Mouse (Mus musculus) embryonic stem cell, embryonic (primary cell): ENCODE measurements around the gene Prkag3.

Experiments used
- CTCF ChIA-PET, 4 experiments: fragments of 300-600 bp in 2 of 4; fragments of 350-600 bp in 2 of 4; sonication (Branson Sonifier 250); formaldehyde crosslinking; loops; one replicate each; lab custom pipeline; 2022; ENCODE audit warnings: inconsistent platforms in 2 of 4; lab: Charles Lee
- POLR2A ChIA-PET, 4 experiments: fragments of 300-600 bp in 2 of 4; fragments of 350-600 bp in 2 of 4; sonication (Branson Sonifier 250); formaldehyde crosslinking; loops; one replicate each; lab custom pipeline; 2022; ENCODE audit warnings: antibody characterized with exemption in 4 of 4, inconsistent platforms in 1 of 4; lab: Charles Lee

The Prkag3 gene

DNA sequence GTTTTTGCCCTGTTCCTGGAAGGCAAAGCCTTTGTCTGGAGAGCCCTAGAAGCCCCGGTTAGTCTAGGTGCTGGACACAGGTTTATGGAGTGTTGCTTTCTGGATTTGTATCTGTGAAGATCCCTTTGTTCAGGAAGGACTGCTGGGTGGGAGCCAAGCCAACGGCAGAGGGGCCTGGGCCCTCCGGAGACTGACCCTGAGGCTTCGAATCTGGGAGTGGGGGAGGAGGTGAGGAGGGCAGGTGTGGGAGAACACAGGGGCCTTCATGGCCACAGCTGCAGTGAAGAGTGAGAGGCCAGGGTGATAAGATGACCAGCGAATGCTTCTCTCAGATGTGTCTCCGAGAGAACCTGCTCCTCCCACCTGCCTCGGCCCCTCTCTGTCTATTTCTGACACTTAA lies 25.0 kb upstream of the Prkag3 start:
- ChIA-PET CTCF (interaction anchor here in 3 of 4 experiments (0.8 to 6.6 kb wide), 6 partner anchors 10 to 29 kb away, joined by 3 to 74 read pairs (median 4); no protein-coding TSS in a partner anchor), POLR2A (interaction anchor here in 1 of 4 experiments (2.8 kb wide), 1 partner anchor 10 kb away, joined by 9 read pairs; no protein-coding TSS in a partner anchor)

DNA sequence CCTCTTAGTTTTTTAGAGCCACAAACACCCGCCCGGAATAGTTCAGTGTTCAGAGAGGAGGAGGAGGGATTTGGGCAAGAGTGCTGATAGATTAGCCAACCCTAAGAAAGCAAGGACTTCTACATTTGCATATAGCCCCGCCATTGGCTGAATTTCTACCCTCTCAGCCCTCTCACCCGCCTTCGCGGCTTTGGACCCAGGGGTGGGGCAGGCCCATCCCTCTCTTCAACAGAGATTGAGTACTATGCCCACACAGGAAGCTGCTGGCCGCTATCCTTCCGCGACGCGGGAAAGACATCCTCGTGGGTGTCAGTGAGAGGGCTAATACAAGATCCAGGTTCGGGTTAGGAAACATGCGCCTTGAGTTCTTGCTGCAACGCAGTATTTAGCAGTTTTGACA lies 24.1 kb upstream of the Prkag3 start:
- POLR2A ChIA-PET = interaction anchor here in 3 of 4 experiments (0.6 to 2.8 kb wide), 10 partner anchors 11 to 456 kb away, joined by 3 to 9 read pairs (median 4); partner anchors contain the start of genes Prkag3 (in 1 of the 3) and Wnt10a (in 1 of the 3)
- CTCF ChIA-PET = interaction anchor here (0.5 to 6.6 kb wide), 14 partner anchors 11 to 1900 kb away, joined by 3 to 74 read pairs (median 4); no protein-coding TSS in a partner anchor

DNA sequence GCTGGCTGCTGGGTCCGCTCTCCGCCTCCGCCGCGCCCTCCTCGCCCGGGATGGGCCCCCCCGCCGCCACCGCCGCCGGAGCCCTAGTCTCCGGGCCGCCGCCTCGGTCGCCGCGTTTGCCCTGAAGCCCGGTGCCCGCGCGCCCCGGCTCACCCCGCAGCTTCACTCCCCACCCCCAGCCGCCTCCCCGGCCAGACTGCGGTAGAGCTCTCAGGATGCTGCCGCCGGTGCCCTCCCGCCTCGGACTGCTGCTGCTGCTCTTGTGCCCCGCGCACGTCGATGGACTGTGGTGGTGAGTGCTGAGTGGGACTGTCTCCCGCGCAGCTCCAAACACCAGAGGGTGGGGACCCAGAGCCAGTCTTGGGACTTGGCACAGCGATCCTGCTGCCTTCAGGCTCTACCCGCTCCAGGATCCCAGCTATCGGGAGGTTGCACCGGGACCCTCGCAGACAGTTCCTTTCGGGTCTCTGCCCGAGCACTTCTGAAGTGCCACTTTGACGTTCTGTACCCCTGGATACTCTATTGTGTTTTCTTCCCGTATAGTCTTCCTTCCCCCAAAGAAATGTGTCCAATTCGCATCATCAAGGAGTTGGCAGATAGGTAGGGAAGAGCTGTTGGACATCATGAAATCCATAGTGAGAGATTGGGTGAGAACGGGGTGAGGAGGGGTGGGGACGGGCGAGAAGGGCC lies 23.1 kb upstream of the Prkag3 start:
- ChIA-PET CTCF (interaction anchor here (0.5 to 6.6 kb wide), 22 partner anchors 10 to 179 kb away, joined by 3 to 74 read pairs (median 4); partner anchors contain the start of genes Cryba2 (in 1 of the 4), Prkag3 (in 1 of the 4) and Wnt10a (in 1 of the 4)), POLR2A (interaction anchor here (0.6 to 2.8 kb wide), 18 partner anchors 9 to 457 kb away, joined by 3 to 9 read pairs (median 4); partner anchors contain the start of genes Cyp27a1 (in 1 of the 4), Prkag3 (in 1 of the 4) and Wnt10a (in 1 of the 4))

- ChIA-PET CTCF (interaction anchor here (0.5 to 6.6 kb wide), 16 partner anchors 11 to 122 kb away, joined by 3 to 74 read pairs (median 4); partner anchors contain the start of genes Cryba2 (in 1 of the 4), Prkag3 (in 1 of the 4) and Wnt10a (in 1 of the 4)), POLR2A (interaction anchor here (0.6 to 2.8 kb wide), 10 partner anchors 9 to 129 kb away, joined by 3 to 9 read pairs (median 4); partner anchors contain the start of gene Cyp27a1 (in 1 of the 4))
These were observed 22.7 kb upstream of the Prkag3 start, which contains the start of gene Wnt6 for GRCm38 (mm10) chr1:74771845-74771930. Gene Wnt6 (plus strand): TSS chr1:74771892.

DNA sequence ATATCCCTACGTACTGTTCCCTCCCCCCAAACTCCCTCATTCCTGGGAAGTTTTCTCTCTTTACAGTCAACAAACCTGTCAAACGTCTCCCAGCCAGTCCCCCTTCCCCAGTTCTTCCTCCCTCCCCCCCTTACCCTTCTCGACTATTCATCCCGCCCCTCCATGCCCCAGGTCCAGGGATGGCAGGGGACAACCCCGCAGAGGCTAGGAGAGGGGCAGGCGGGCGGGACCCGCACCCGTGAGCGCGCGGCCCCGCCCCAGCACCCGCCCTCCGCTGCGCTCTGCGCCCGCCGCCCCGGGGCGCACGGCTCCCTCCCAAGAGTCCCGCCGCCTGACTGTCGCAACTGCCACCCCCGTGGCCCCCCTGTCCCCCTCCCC lies 22.4 kb upstream of the Prkag3 start:
- POLR2A ChIA-PET = interaction anchor here (0.6 to 2.2 kb wide), 9 partner anchors 9 to 129 kb away, joined by 3 to 7 read pairs (median 4); partner anchors contain the start of gene Cyp27a1 (in 1 of the 4)
- CTCF ChIA-PET = interaction anchor here (0.6 to 6.6 kb wide), 13 partner anchors 12 to 80 kb away, joined by 3 to 74 read pairs (median 4); partner anchors contain the start of genes Prkag3 (in 1 of the 4) and Wnt10a (in 1 of the 4)

GRCm38 (mm10) chr1:74770727-74771466 lies 21.9 kb upstream of the Prkag3 start:
- ChIA-PET CTCF (interaction anchor here (0.6 to 6.6 kb wide), 9 partner anchors 14 to 80 kb away, joined by 3 to 74 read pairs (median 4); partner anchors contain the start of genes Prkag3 (in 1 of the 4) and Wnt10a (in 1 of the 4)), POLR2A (interaction anchor here in 3 of 4 experiments (0.7 to 2.2 kb wide), 4 partner anchors 10 to 130 kb away, joined by 3 to 7 read pairs (median 5); no protein-coding TSS in a partner anchor)

DNA sequence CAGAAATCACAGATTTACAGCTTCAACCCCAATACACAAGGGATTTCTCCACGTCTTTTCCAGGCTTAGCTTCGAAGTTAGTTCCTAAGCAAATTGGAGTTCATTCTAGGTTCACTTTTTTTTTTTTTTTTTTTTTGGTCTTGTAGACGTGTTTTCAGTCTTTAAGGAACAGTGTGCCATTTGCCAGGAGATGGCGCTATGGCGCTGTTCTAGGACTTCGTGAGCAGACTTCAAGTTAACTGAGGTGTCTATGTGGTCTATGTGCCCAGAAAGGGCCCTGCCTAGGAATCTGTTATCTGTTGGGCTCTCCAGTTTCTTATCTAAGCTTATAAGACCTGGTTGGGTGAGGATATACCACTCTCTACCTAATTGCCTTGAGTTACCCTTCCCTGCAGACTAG lies 14.1 kb upstream of the Prkag3 start:
- CTCF ChIA-PET = interaction anchor here (0.6 to 4.4 kb wide), 24 partner anchors 14 to 554 kb away, joined by 3 to 23 read pairs (median 4); partner anchors contain the start of genes Cdk5r2 (in 1 of the 4) and Prkag3 (in 1 of the 4)
- POLR2A ChIA-PET = interaction anchor here in 1 of 4 experiments (0.8 to 0.9 kb wide), 2 partner anchors 44 to 90 kb away, joined by 3 to 4 read pairs; no protein-coding TSS in a partner anchor

DNA sequence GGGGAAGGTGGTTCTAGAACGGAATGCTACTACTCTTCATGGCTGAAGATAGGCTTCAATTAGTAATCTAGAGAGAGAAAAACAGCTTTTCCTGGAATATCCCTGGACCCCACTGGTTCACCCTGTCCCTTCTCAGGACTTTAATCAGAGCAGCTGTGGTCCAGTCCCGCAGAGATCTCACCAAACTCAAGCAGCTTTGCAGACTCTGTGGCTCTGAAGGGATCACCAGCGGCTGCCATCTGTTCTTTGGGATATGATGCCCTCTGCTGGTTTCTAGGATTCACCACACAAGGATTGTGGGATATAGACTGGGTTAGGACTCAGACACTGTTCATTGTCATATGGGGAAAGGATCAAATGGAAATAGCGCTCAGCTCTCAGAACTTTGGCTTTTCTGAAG lies 10.8 kb upstream of the Prkag3 start:
- CTCF ChIA-PET = interaction anchor here in 3 of 4 experiments (0.6 to 4.4 kb wide), 16 partner anchors 8 to 187 kb away, joined by 3 to 23 read pairs (median 4); partner anchors contain the start of genes Cyp27a1 (in 1 of the 3), Prkag3 (in 1 of the 3), Rnf25 (in 1 of the 3) and Stk36 (in 1 of the 3)
- POLR2A ChIA-PET = no interaction called here

DNA sequence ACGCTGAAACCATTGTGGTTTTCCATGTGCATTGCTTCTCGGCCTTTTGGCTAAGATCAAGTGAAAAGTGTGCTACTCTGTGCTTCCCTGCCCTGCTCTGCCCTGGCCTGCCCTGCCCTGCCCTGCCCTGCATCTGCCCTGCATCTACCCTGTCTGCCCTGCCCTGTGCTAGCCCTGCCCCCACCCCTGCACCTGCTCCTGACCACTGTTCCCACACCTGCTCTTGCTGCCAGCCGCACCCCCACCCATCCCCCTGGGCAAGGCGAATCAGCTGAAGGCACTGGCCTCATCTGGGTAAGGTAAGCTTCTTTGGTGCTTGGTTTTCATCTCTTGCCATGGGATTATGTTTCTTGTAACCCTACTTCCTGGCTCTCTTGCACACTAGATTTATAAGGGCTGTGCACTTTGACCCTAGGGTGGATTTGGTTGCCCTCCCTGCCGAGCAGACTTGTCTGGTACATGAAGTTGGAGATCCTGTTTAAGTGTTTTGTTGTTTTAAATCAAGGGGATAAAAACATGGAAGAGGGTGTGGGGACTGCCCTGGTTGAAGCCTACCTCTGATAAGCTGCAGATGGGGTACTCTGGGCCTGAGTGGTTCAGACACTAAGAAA lies 5.3 kb upstream of the Prkag3 start:
- POLR2A ChIA-PET = interaction anchor here in 2 of 4 experiments (0.6 to 1.0 kb wide), 3 partner anchors 11 to 41 kb away, joined by 3 read pairs; partner anchors contain the start of gene Cyp27a1 (in 1 of the 2)
- CTCF ChIA-PET = interaction anchor here in 2 of 4 experiments (0.8 to 1.3 kb wide), 4 partner anchors 21 to 111 kb away, joined by 3 to 5 read pairs (median 3); partner anchors contain the start of gene Cdk5r2 (in 1 of the 2)

- CTCF ChIA-PET = interaction anchor here in 3 of 4 experiments (0.8 to 1.5 kb wide), 3 partner anchors 54 to 110 kb away, joined by 3 to 4 read pairs (median 3); partner anchors contain the start of gene Cdk5r2 (in 1 of the 3)
- POLR2A ChIA-PET = interaction anchor here in 1 of 4 experiments (0.6 kb wide), 1 partner anchor 114 kb away, joined by 3 read pairs; no protein-coding TSS in a partner anchor
These were observed 4.4 kb upstream of the Prkag3 start for GRCm38 (mm10) chr1:74753266-74753974.

DNA sequence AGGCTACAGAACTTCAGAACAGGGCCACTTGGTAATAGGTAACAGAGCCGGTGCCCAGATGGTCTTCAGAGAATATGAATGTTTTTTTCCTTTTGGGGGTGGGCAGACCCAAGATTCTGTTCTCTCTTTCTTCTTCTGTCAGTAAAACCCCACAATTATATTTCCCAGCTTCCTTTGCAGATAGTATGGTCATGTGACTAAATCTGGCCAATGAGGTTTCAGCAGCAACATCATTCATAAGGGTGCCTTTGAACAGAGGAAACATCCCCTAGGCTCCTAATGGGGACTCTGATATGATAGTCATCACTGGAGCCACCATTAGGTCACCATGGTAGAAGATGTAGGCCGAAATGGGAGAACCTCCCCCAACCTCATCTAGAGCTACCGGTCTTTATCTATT lies 3.8 kb upstream of the Prkag3 start:
- POLR2A ChIA-PET = interaction anchor here in 1 of 4 experiments (0.6 to 1.2 kb wide), 2 partner anchors 65 to 114 kb away, joined by 3 read pairs; no protein-coding TSS in a partner anchor

GRCm38 (mm10) chr1:74752150-74752549 lies 3.1 kb upstream of the Prkag3 start:
- ChIA-PET POLR2A (interaction anchor here in 1 of 4 experiments (1.2 kb wide), 1 partner anchor 65 kb away, joined by 3 read pairs; no protein-coding TSS in a partner anchor), CTCF (interaction anchor here in 3 of 4 experiments (0.5 to 1.5 kb wide), 3 partner anchors 9 to 109 kb away, joined by 3 to 4 read pairs (median 3); no protein-coding TSS in a partner anchor)

More for the DNA sequence above, 3.8 kb upstream of the Prkag3 start:
- CTCF ChIA-PET = interaction anchor here in 3 of 4 experiments (0.5 to 1.5 kb wide), 3 partner anchors 8 to 109 kb away, joined by 3 to 4 read pairs (median 3); no protein-coding TSS in a partner anchor

DNA sequence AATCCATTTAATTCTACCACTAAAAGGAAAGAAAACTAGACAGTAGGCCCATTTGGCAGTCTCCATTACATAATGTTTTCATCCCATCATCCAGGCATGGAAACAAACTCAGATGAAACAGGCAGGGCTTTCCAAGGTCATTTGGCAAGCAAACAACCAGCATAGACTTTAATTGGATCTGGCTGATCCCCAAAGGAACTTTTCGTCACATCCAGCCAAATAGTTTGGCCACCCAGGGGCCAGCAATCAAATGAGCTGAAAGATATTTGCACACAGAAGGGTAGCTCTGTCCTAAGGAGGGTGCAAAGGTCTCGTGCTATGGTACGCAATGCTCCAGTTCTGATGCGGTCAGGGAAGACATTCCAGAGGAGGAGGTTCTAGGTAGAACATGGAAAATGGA lies 1.7 kb upstream of the Prkag3 start:
- POLR2A ChIA-PET = no interaction called here

GRCm38 (mm10) chr1:74749301-74749700 lies 280 bp upstream of the Prkag3 start:
- ChIA-PET POLR2A (interaction anchor here in 2 of 4 experiments (0.7 to 1.1 kb wide), 3 partner anchors 24 to 472 kb away, joined by 3 to 4 read pairs (median 4); no protein-coding TSS in a partner anchor), CTCF (interaction anchor here in 2 of 4 experiments (0.7 to 1.6 kb wide), 11 partner anchors 9 to 807 kb away, joined by 3 to 7 read pairs (median 4); partner anchors contain the start of genes Cyp27a1 (in 1 of the 2) and Wnt6 (in 1 of the 2))

More for the DNA sequence above, 1.7 kb upstream of the Prkag3 start:
- CTCF ChIA-PET = no interaction called here

DNA sequence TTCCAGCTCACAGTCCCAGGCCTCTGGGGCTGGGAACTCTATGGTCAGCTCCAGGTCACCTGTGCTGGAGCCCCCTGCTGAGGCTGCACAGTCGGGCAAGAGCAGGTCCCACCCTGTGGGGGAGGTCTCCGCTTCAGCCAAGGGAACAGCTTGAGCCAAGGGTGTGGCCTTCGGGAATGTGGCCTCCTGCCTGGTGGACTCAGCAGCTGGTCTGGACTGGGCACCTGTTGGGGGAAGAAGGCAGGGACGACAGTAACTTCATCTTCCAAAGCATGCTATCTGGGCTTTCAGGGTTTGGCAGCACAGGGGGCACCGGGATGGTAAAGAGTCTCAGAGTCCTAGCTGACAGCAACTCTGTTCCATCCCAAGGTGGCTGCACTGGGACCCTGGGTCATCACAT lies 1.7 kb downstream of the Prkag3 start:
- ChIA-PET POLR2A (interaction anchor here in 3 of 4 experiments (0.5 to 1.7 kb wide), 6 partner anchors 12 to 214 kb away, joined by 3 to 4 read pairs (median 3); partner anchors contain the start of genes Cyp27a1 (in 1 of the 3) and Ttll4 (in 1 of the 3)), CTCF (interaction anchor here in 3 of 4 experiments (1.0 to 1.5 kb wide), 5 partner anchors 10 to 146 kb away, joined by 3 to 4 read pairs (median 3); partner anchors contain the start of genes Cyp27a1 (in 1 of the 3), Rnf25 (in 1 of the 3) and Stk36 (in 1 of the 3))

DNA sequence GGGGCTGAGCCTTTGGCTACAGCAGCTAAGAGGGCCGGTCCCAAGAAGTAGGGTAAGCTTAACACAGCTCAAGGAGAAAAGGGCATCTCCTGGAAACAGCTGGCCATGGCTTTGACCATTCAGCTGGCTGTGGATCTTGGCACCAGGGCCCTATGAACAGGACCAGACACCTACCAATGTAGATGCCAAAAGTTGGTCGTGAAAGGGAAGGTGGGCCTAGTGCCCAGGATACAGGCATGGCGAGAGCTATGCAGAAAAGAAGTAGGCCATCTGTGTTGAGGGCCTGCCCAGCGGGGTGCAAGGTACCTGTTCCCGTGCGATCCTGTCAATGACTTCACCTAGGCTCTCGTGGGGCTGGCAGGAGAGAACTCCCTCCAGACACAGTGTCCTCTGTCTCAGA lies 8.2 kb downstream of the Prkag3 start:
- CTCF ChIA-PET = interaction anchor here in 1 of 4 experiments (0.6 kb wide), 1 partner anchor 36 kb away, joined by 3 read pairs; no protein-coding TSS in a partner anchor
- POLR2A ChIA-PET = interaction anchor here in 1 of 4 experiments (0.8 kb wide), 1 partner anchor 45 kb away, joined by 3 read pairs; no protein-coding TSS in a partner anchor
